Mouse (Mus musculus) bone marrow, adult 2 months (tissue): ENCODE measurements around the gene Tsc2.

Source experiments
- CTCF ChIP-seq: fragments of 200-500 bp; IDR thresholded peaks from 2 replicates; pipeline ENCODE4 v1.5.1; 2011; ENCODE audit warnings: low read length, control low read depth; ENCODE audit not compliant: control insufficient read depth, insufficient read depth
- POLR2A ChIP-seq: fragments of 200-500 bp; IDR thresholded peaks from 2 replicates; pipeline ENCODE4 v1.6.1; 2011; ENCODE audit warnings: low read depth, mild to moderate bottlenecking, control low read depth, low read length, borderline replicate concordance; ENCODE audit not compliant: control insufficient read depth

- no peak for TF ChIP-seq POLR2A
- no peak for TF ChIP-seq CTCF
These were observed 16.4 kb upstream of the Tsc2 start for GRCm38 (mm10) chr17:24648731-24649377.
